Mouse (Mus musculus) heart, postnatal 4 days (tissue): ENCODE results near the gene Nrg4. TPM values are rescaled to one million over a fixed set of nuclear protein-coding genes. Genes with fewer than 3 reads are reported as not detected.
"Not testable (repeated sequence)": the region's sequence is repeated elsewhere in the genome, so short reads cannot be mapped to it uniquely, and the experiment has no call there.

Experiments used
- DNase-seq: peaks from one replicate; pipeline ENCODE4 v3.0.0; 2021
- total RNA-seq, 2 experiments: library from RNA; stranded (reverse); gene quantifications; 2 replicates each; pipeline ENCODE4 v1.2.3; 2021

Nrg4 gene
- total RNA-seq, 2 experiments from 2014 or later, result 0.71 to 1.2 TPM

GRCm38 (mm10) chr9:55250595-55251247 lies 75.9 kb downstream of the Nrg4 start:
- DNase-seq, result no peak

- DNase-seq, result no peak
Measured at GRCm38 (mm10) chr9:55248465-55248864, 78.2 kb downstream of the Nrg4 start.

GRCm38 (mm10) chr9:55246918-55247317 lies 79.7 kb downstream of the Nrg4 start:
- DNase-seq, result no peak

GRCm38 (mm10) chr9:55246440-55246839 lies 80.2 kb downstream of the Nrg4 start:
- no peak for DNase-seq

- not testable (repeated sequence) for DNase-seq
Measured at GRCm38 (mm10) chr9:55245057-55245750, 81.4 kb downstream of the Nrg4 start.

- DNase-seq, result no peak
Measured at GRCm38 (mm10) chr9:55244079-55244478, 82.6 kb downstream of the Nrg4 start.

- no peak for DNase-seq
Measured at GRCm38 (mm10) chr9:55243280-55243679, 83.4 kb downstream of the Nrg4 start.

GRCm38 (mm10) chr9:55241863-55242685 lies 84.6 kb downstream of the Nrg4 start:
- DNase-seq, result no peak

GRCm38 (mm10) chr9:55240852-55241251 lies 85.8 kb downstream of the Nrg4 start:
- no peak for DNase-seq

GRCm38 (mm10) chr9:55236235-55237165 lies 90.1 kb downstream of the Nrg4 start:
- no peak for DNase-seq

GRCm38 (mm10) chr9:55233076-55233475 lies 93.6 kb downstream of the Nrg4 start:
- not testable (repeated sequence) for DNase-seq

- no peak for DNase-seq
Measured at GRCm38 (mm10) chr9:55232586-55232985, 94.1 kb downstream of the Nrg4 start.

- no peak for DNase-seq
Measured at GRCm38 (mm10) chr9:55232110-55232509, 94.5 kb downstream of the Nrg4 start.

- no peak for DNase-seq
Measured at GRCm38 (mm10) chr9:55231544-55231943, 95.1 kb downstream of the Nrg4 start.

- DNase-seq, result no peak
Measured at GRCm38 (mm10) chr9:55229010-55229409, 97.6 kb downstream of the Nrg4 start.

- DNase-seq, result no peak
Measured at GRCm38 (mm10) chr9:55228149-55228548, 98.5 kb downstream of the Nrg4 start.

GRCm38 (mm10) chr9:55226251-55226650 lies 100.4 kb downstream of the Nrg4 start:
- no peak for DNase-seq

GRCm38 (mm10) chr9:55225165-55225737 lies 101.4 kb downstream of the Nrg4 start:
- DNase-seq, result peak; percentile 13

GRCm38 (mm10) chr9:55217381-55217780 lies 109.3 kb downstream of the Nrg4 start:
- DNase-seq, result no peak

GRCm38 (mm10) chr9:55216078-55216477 lies 110.6 kb downstream of the Nrg4 start:
- DNase-seq, result no peak

GRCm38 (mm10) chr9:55215648-55216047 lies 111.0 kb downstream of the Nrg4 start:
- no peak for DNase-seq

- DNase-seq, result no peak
Measured at GRCm38 (mm10) chr9:55215056-55215455, 111.6 kb downstream of the Nrg4 start.
